Mouse (Mus musculus) kidney, postnatal 0 days (tissue): ENCODE data around the gene Rab5b. TPM values are rescaled to one million over a fixed set of nuclear protein-coding genes. Genes with fewer than 3 reads are reported as not detected.

ENCODE experiments used
- ATAC-seq: fragments of 200-750 bp; cut with Nextera tagmentation; replicated peaks from 2 replicates; pipeline ENCODE4 v1.8.0; 2017; ENCODE audit warnings: low read depth, moderate number of reproducible peaks, moderate TSS enrichment, moderate library complexity; ENCODE audit not compliant: low FRiP score
- DNase-seq: peaks from one replicate; pipeline ENCODE4 v3.0.0-alpha.2; 2016; ENCODE audit warnings: low spot score
- H3K27ac ChIP-seq: fragments of 300-500 bp; sonication (generic); 2 replicates; pipeline ENCODE4 v1.5.1; 2014; ENCODE audit warnings: mild to moderate bottlenecking
- H3K27me3 ChIP-seq: fragments of 300-500 bp; sonication (generic); 2 replicates; pipeline ENCODE4 v1.6.1; 2014; ENCODE audit warnings: low read length, mixed read lengths; ENCODE audit not compliant: insufficient read depth
- H3K36me3 ChIP-seq: fragments of 300-500 bp; sonication (generic); 2 replicates; pipeline ENCODE4 v1.6.1; 2014; ENCODE audit warnings: low read length, mixed read lengths; ENCODE audit not compliant: insufficient read depth
- H3K4me1 ChIP-seq: fragments of 300-500 bp; sonication (generic); replicated peaks from 2 replicates; pipeline ENCODE4 v1.6.1; 2014; ENCODE audit warnings: antibody characterized with exemption, low read length, mixed read lengths; ENCODE audit not compliant: insufficient read depth
- H3K4me2 ChIP-seq: fragments of 300-500 bp; sonication (generic); 2 replicates; pipeline ENCODE4 v1.6.1; 2014; ENCODE audit warnings: mild to moderate bottlenecking, low read length, moderate library complexity, mixed read lengths
- H3K4me3 ChIP-seq: fragments of 300-500 bp; sonication (generic); replicated peaks from 2 replicates; pipeline ENCODE4 v1.5.1; 2014; ENCODE audit warnings: low read depth, low read length
- H3K9ac ChIP-seq: fragments of 300-500 bp; sonication (generic); 2 replicates; pipeline ENCODE4 v1.6.1; 2014; ENCODE audit warnings: low read depth, low read length
- H3K9me3 ChIP-seq: fragments of 300-500 bp; sonication (generic); replicated peaks from 2 replicates; pipeline ENCODE4 v1.6.1; 2016; ENCODE audit warnings: low read length, inconsistent platforms, mixed read lengths
- CTCF ChIP-seq: IDR thresholded peaks from 2 replicates; pipeline ENCODE4 v1.5.1; 2016; ENCODE audit warnings: antibody characterized with exemption, low read depth, mild to moderate bottlenecking, moderate library complexity
- WGBS: fragments of 180-500 bp; shearing (Covaris S2); extraction: QIAGEN DNeasy Blood & Tissue Kit; methylation state at CpG from one replicate; pipeline ENCODE4 v1.1.7; 2014; 5-methylcytosine and 5-hydroxymethylcytosine counted together
- polyA plus RNA-seq: library from polyadenylated mRNA; unstranded; fragments of >200 nt; fragmentation: Nextera tagmentation; extraction: Ambion mirVana; gene quantifications from 2 replicates; pipeline ENCODE4 v1.2.1, GENCODE M21; 2015

The Rab5b gene
- polyA plus RNA-seq, 1 experiment from 2014 or later = 57.9 TPM

GRCm38 (mm10) chr10:128653866-128654265, 42.2 kb downstream of the Rab5b start:
- H3K36me3 ChIP-seq = no peaks in the 10 kb centered on the region
- H3K4me1 ChIP-seq = 0 out of 2 replicates have a peak, but pooled peaks cover 4% of the 10 kb centered on the region
- 60% methylated on average over 4 of the region's 4 CpGs for WGBS
- H3K9me3 ChIP-seq = no peaks in the 10 kb centered on the region
- TF ChIP-seq CTCF = no peak
- H3K27ac ChIP-seq = 0 out of 2 replicates have a peak overlapping the region, but pooled peaks have one; percentile 25
- no peaks in the 10 kb centered on the region for H3K27me3 ChIP-seq
- DNase-seq (no peak), ATAC-seq (peak; percentile 79)
- H3K9ac ChIP-seq = no peak overlapping the region
- no peak overlapping the region for H3K4me2 ChIP-seq
- H3K4me3 ChIP-seq = no peak overlapping the region

- DNase-seq (no peak), ATAC-seq (peak; percentile 56)
- H3K4me2 ChIP-seq = peak overlapping the region; percentile 74
- 0 out of 2 replicates have a peak overlapping the region, but pooled peaks have one; percentile 25 for H3K27ac ChIP-seq
- 9% methylated on average over 11 of the region's 13 CpGs for WGBS
- H3K4me3 ChIP-seq = peak overlapping the region; percentile 37
- no peaks in the 10 kb centered on the region for H3K9me3 ChIP-seq
- H3K27me3 ChIP-seq = no peaks in the 10 kb centered on the region
- no peaks in the 10 kb centered on the region for H3K4me1 ChIP-seq
- H3K9ac ChIP-seq = peak overlapping the region; percentile 23; the same call in 1 of the 2 replicates
- TF ChIP-seq CTCF = no peak
- H3K36me3 ChIP-seq = no peaks in the 10 kb centered on the region
Measured at GRCm38 (mm10) chr10:128646139-128647089, 49.6 kb downstream of the Rab5b start.

GRCm38 (mm10) chr10:128645111-128646011, 50.7 kb downstream of the Rab5b start, which contains the start of gene Ikzf4:
TSS of gene Ikzf4 (minus strand) at chr10:128645991.
- Histone ChIP-seq H3K27ac (0 out of 2 replicates have a peak within 1 kb of the TSS, but pooled peaks have one; percentile 25), H3K36me3 (no peaks in the 10 kb centered on the region), H3K4me1 (no peaks in the 10 kb centered on the region), H3K27me3 (no peaks in the 10 kb centered on the region), H3K9me3 (no peaks in the 10 kb centered on the region), H3K9ac (peak within 1 kb of the TSS; percentile 59; the same call in 1 of the 2 replicates), H3K4me3 (peak within 1 kb of the TSS; percentile 37), H3K4me2 (peak within 1 kb of the TSS; percentile 74)
- no peak for TF ChIP-seq CTCF
- no peak for DNase-seq
- WGBS = 4% methylated on average over 36 of the region's 36 CpGs
- peak; percentile 64 for ATAC-seq

GRCm38 (mm10) chr10:128642749-128643148, 53.3 kb downstream of the Rab5b start:
- H3K27ac ChIP-seq = no peak overlapping the region
- DNase-seq = no peak
- H3K27me3 ChIP-seq = no peaks in the 10 kb centered on the region
- no peaks in the 10 kb centered on the region for H3K4me1 ChIP-seq
- WGBS = 89% methylated on average over 6 of the region's 6 CpGs
- H3K36me3 ChIP-seq = no peaks in the 10 kb centered on the region
- H3K4me3 ChIP-seq = no peak overlapping the region
- ATAC-seq = no peak
- no peak overlapping the region for H3K9ac ChIP-seq
- TF ChIP-seq CTCF = no peak
- H3K4me2 ChIP-seq = no peak overlapping the region
- H3K9me3 ChIP-seq = no peaks in the 10 kb centered on the region

GRCm38 (mm10) chr10:128641871-128642270, 54.2 kb downstream of the Rab5b start:
- DNase-seq (no peak), ATAC-seq (no peak)
- H3K9me3 ChIP-seq = no peaks in the 10 kb centered on the region
- H3K27me3 ChIP-seq = no peaks in the 10 kb centered on the region
- no peak for TF ChIP-seq CTCF
- H3K36me3 ChIP-seq = no peaks in the 10 kb centered on the region
- WGBS = 75% methylated on average over 7 of the region's 7 CpGs
- no peak overlapping the region for H3K4me3 ChIP-seq
- no peak overlapping the region for H3K4me2 ChIP-seq
- H3K9ac ChIP-seq = no peak overlapping the region
- H3K4me1 ChIP-seq = no peaks in the 10 kb centered on the region
- no peak overlapping the region for H3K27ac ChIP-seq

GRCm38 (mm10) chr10:128640891-128641290, 55.2 kb downstream of the Rab5b start:
- Histone ChIP-seq H3K27ac (no peak overlapping the region), H3K4me1 (no peaks in the 10 kb centered on the region), H3K9me3 (no peaks in the 10 kb centered on the region), H3K36me3 (no peaks in the 10 kb centered on the region), H3K27me3 (no peaks in the 10 kb centered on the region), H3K9ac (no peak overlapping the region), H3K4me3 (no peak overlapping the region), H3K4me2 (no peak overlapping the region)
- DNase-seq (no peak), ATAC-seq (no peak)
- no peak for TF ChIP-seq CTCF
- 94% methylated on average over 15 of the region's 15 CpGs for WGBS
